Mouse (Mus musculus): Measurements from ENCODE around the gene Setd3.
A peak's percentile ranks its signal among the peaks of the same experiment; 100 is the strongest.

Setd3 gene

GRCm38 (mm10) chr12:108179246-108179320, at the start of gene Setd3:
Gene Setd3 (minus strand): TSS chr12:108179314.
- DNase-seq: no peak

- no peak for DNase-seq
Observed at GRCm38 (mm10) chr12:108227527-108227926, 48.4 kb upstream of the Setd3 start.

GRCm38 (mm10) chr12:108226941-108227340, 47.8 kb upstream of the Setd3 start:
- DNase-seq: no peak

- DNase-seq: no peak
Observed at GRCm38 (mm10) chr12:108226216-108226615, 47.1 kb upstream of the Setd3 start.

- no peak for DNase-seq
Observed at GRCm38 (mm10) chr12:108225781-108226180, 46.7 kb upstream of the Setd3 start.

- DNase-seq: no peak
Observed at GRCm38 (mm10) chr12:108223357-108223756, 44.2 kb upstream of the Setd3 start.

- no peak for DNase-seq
Observed at GRCm38 (mm10) chr12:108221712-108222111, 42.6 kb upstream of the Setd3 start.

GRCm38 (mm10) chr12:108221206-108221605, 42.1 kb upstream of the Setd3 start:
- DNase-seq: no peak

GRCm38 (mm10) chr12:108220621-108221020, 41.5 kb upstream of the Setd3 start:
- DNase-seq: no peak

GRCm38 (mm10) chr12:108219825-108220616, 40.9 kb upstream of the Setd3 start:
- DNase-seq: no peak

- DNase-seq: peak; percentile 47
Observed at GRCm38 (mm10) chr12:108219163-108219562, 40.0 kb upstream of the Setd3 start.

- DNase-seq: peak; percentile 53
Observed at GRCm38 (mm10) chr12:108217572-108217971, 38.5 kb upstream of the Setd3 start.

- no peak for DNase-seq
Observed at GRCm38 (mm10) chr12:108216611-108217370, 37.7 kb upstream of the Setd3 start.

- no peak for DNase-seq
Observed at GRCm38 (mm10) chr12:108215090-108215489, 36.0 kb upstream of the Setd3 start.

- no peak for DNase-seq
Observed at GRCm38 (mm10) chr12:108213090-108214041, 34.3 kb upstream of the Setd3 start.

GRCm38 (mm10) chr12:108212476-108212875, 33.4 kb upstream of the Setd3 start:
- DNase-seq: no peak

- DNase-seq: no peak
Observed at GRCm38 (mm10) chr12:108212071-108212470, 33.0 kb upstream of the Setd3 start.

GRCm38 (mm10) chr12:108210623-108211022, 31.5 kb upstream of the Setd3 start:
- no peak for DNase-seq

GRCm38 (mm10) chr12:108208726-108209438, 29.8 kb upstream of the Setd3 start:
- peak; percentile 68 for DNase-seq

- no peak for DNase-seq
Observed at GRCm38 (mm10) chr12:108208216-108208615, 29.1 kb upstream of the Setd3 start.

- DNase-seq: peak; percentile 60
Observed at GRCm38 (mm10) chr12:108206641-108207040, 27.5 kb upstream of the Setd3 start.

GRCm38 (mm10) chr12:108204978-108205377, 25.9 kb upstream of the Setd3 start:
- DNase-seq: no peak

GRCm38 (mm10) chr12:108203895-108204294, 24.8 kb upstream of the Setd3 start:
- no peak for DNase-seq
